Mouse (Mus musculus): ENCODE results near the gene Apopt1. TPM values are rescaled to one million over a fixed set of nuclear protein-coding genes. Genes with fewer than 3 reads are reported as not detected.

The Apopt1 gene
- polyA plus RNA-seq, 1 experiment, result 54.6 TPM

- H3K4me3 ChIP-seq, result no peak overlapping the region
- H3K4me2 ChIP-seq (ENCODE audit: low read depth), result peak overlapping the region; percentile 4
- H3ac ChIP-seq (ENCODE audit: control insufficient read depth, insufficient read length), result no peak overlapping the region
- TF ChIP-seq E2F4 (IDR thresholded peaks at IDR 0.05; ENCODE audit: insufficient read depth) (no peak), TCF12 (IDR thresholded peaks at IDR 0.05; ENCODE audit: insufficient read depth, poor library complexity, severe bottlenecking) (no peak), SRF (IDR thresholded peaks at IDR 0.05; ENCODE audit: control insufficient read depth, insufficient read length, low read depth) (no peak), TCF3 (IDR thresholded peaks at IDR 0.05; ENCODE audit: insufficient read length, low read depth) (peak; percentile 11), MYOD1 (IDR thresholded peaks at IDR 0.05; ENCODE audit: control insufficient read depth in 1 of 3, insufficient read length in 2 of 3, low read depth in 2 of 3) (peak in 2 of 3 experiments; percentile 56 to 75), POLR2A (IDR thresholded peaks at IDR 0.05; ENCODE audit: insufficient read length, low read depth) (no peak), CEBPB (IDR thresholded peaks at IDR 0.05; ENCODE audit: insufficient read depth, poor library complexity, severe bottlenecking) (no peak), USF1 (IDR thresholded peaks at IDR 0.05; ENCODE audit: low read depth) (no peak), MYOG (IDR thresholded peaks at IDR 0.05; ENCODE audit: control insufficient read depth in 1 of 3, insufficient read depth in 1 of 3, insufficient read length in 2 of 3, low read depth in 2 of 3) (peak in 1 of 3 experiments; percentile 75), MAX (IDR thresholded peaks at IDR 0.05; ENCODE audit: low read depth) (no peak), POLR2AphosphoS2 (IDR thresholded peaks at IDR 0.05; ENCODE audit: insufficient read length, low read depth) (no peak), REST (IDR thresholded peaks at IDR 0.05; ENCODE audit: insufficient read depth, insufficient read length) (no peak)
- H3K79me2 ChIP-seq (ENCODE audit: control insufficient read depth, insufficient read depth), result peaks cover 15% of the 10 kb centered on the region
- H3K27me3 ChIP-seq (ENCODE audit: control insufficient read depth, insufficient read depth, insufficient read length), result no peaks in the 10 kb centered on the region
- H3K36me3 ChIP-seq (ENCODE audit: control insufficient read depth, insufficient read depth), result no peaks in the 10 kb centered on the region
These were observed 38.1 kb upstream of the Apopt1 start for GRCm38 (mm10) chr12:111674850-111675486.

GRCm38 (mm10) chr12:111675797-111676580, 37.1 kb upstream of the Apopt1 start:
- Histone ChIP-seq H3K79me2 (ENCODE audit: control insufficient read depth, insufficient read depth) (peaks cover 15% of the 10 kb centered on the region), H3K4me3 (no peak overlapping the region), H3K36me3 (ENCODE audit: control insufficient read depth, insufficient read depth) (no peaks in the 10 kb centered on the region), H3K27me3 (ENCODE audit: control insufficient read depth, insufficient read depth, insufficient read length) (no peaks in the 10 kb centered on the region), H3ac (ENCODE audit: control insufficient read depth, insufficient read length) (no peak overlapping the region), H3K4me2 (ENCODE audit: low read depth) (peak overlapping the region; percentile 4)
- TF ChIP-seq SRF (IDR thresholded peaks at IDR 0.05; ENCODE audit: control insufficient read depth, insufficient read length, low read depth) (no peak), MAX (IDR thresholded peaks at IDR 0.05; ENCODE audit: low read depth) (no peak), TCF3 (IDR thresholded peaks at IDR 0.05; ENCODE audit: insufficient read length, low read depth) (no peak), E2F4 (IDR thresholded peaks at IDR 0.05; ENCODE audit: insufficient read depth) (no peak), MYOD1 (IDR thresholded peaks at IDR 0.05; ENCODE audit: control insufficient read depth in 1 of 3, insufficient read length in 2 of 3, low read depth in 2 of 3) (no peak), USF1 (IDR thresholded peaks at IDR 0.05; ENCODE audit: low read depth) (no peak), MYOG (IDR thresholded peaks at IDR 0.05; ENCODE audit: control insufficient read depth in 1 of 3, insufficient read depth in 1 of 3, insufficient read length in 2 of 3, low read depth in 2 of 3) (no peak), CEBPB (IDR thresholded peaks at IDR 0.05; ENCODE audit: insufficient read depth, poor library complexity, severe bottlenecking) (no peak), POLR2A (IDR thresholded peaks at IDR 0.05; ENCODE audit: insufficient read length, low read depth) (no peak)

- Histone ChIP-seq H3K27me3 (ENCODE audit: control insufficient read depth, insufficient read depth, insufficient read length) (no peaks in the 10 kb centered on the region), H3K4me3 (peak overlapping the region; percentile 88), H3ac (ENCODE audit: control insufficient read depth, insufficient read length) (peak overlapping the region; percentile 1), H3K4me2 (ENCODE audit: low read depth) (peak overlapping the region; percentile 78), H3K79me2 (ENCODE audit: control insufficient read depth, insufficient read depth) (peaks cover 15% of the 10 kb centered on the region), H3K36me3 (ENCODE audit: control insufficient read depth, insufficient read depth) (no peaks in the 10 kb centered on the region)
- TF ChIP-seq MYOG (IDR thresholded peaks at IDR 0.05; ENCODE audit: control insufficient read depth in 1 of 3, insufficient read depth in 1 of 3, insufficient read length in 2 of 3, low read depth in 2 of 3), result no peak
- no peak for TF ChIP-seq REST (IDR thresholded peaks at IDR 0.05; ENCODE audit: insufficient read depth, insufficient read length)
- no peak for TF ChIP-seq POLR2AphosphoS2 (IDR thresholded peaks at IDR 0.05; ENCODE audit: insufficient read length, low read depth)
- no peak for TF ChIP-seq TCF12 (IDR thresholded peaks at IDR 0.05; ENCODE audit: insufficient read depth, poor library complexity, severe bottlenecking)
- TF ChIP-seq MYOD1 (IDR thresholded peaks at IDR 0.05; ENCODE audit: control insufficient read depth in 1 of 3, insufficient read length in 2 of 3, low read depth in 2 of 3), result no peak
- no peak for TF ChIP-seq CEBPB (IDR thresholded peaks at IDR 0.05; ENCODE audit: insufficient read depth, poor library complexity, severe bottlenecking)
- no peak for TF ChIP-seq USF1 (IDR thresholded peaks at IDR 0.05; ENCODE audit: low read depth)
- TF ChIP-seq SRF (IDR thresholded peaks at IDR 0.05; ENCODE audit: control insufficient read depth, insufficient read length, low read depth), result no peak
- TF ChIP-seq POLR2A (IDR thresholded peaks at IDR 0.05; ENCODE audit: insufficient read length, low read depth), result no peak
- no peak for TF ChIP-seq TCF3 (IDR thresholded peaks at IDR 0.05; ENCODE audit: insufficient read length, low read depth)
- TF ChIP-seq E2F4 (IDR thresholded peaks at IDR 0.05; ENCODE audit: insufficient read depth), result no peak
These were observed 35.6 kb upstream of the Apopt1 start for GRCm38 (mm10) chr12:111677421-111677820.

- H3K27me3 ChIP-seq (ENCODE audit: control insufficient read depth, insufficient read depth, insufficient read length), result no peaks in the 10 kb centered on the region
- H3K36me3 ChIP-seq (ENCODE audit: control insufficient read depth, insufficient read depth), result no peaks in the 10 kb centered on the region
- peak within 1 kb of the TSS; percentile 1 for H3ac ChIP-seq (ENCODE audit: control insufficient read depth, insufficient read length)
- peak within 1 kb of the TSS; percentile 92 for H3K4me2 ChIP-seq (ENCODE audit: low read depth)
- peak within 1 kb of the TSS; percentile 88 for H3K4me3 ChIP-seq
- H3K79me2 ChIP-seq (ENCODE audit: control insufficient read depth, insufficient read depth), result peaks cover 15% of the 10 kb centered on the region
- TF ChIP-seq POLR2A (IDR thresholded peaks at IDR 0.05; ENCODE audit: insufficient read length, low read depth) (peak; percentile 65), POLR2AphosphoS2 (IDR thresholded peaks at IDR 0.05; ENCODE audit: insufficient read length, low read depth) (peak; percentile 71), MYOD1 (IDR thresholded peaks at IDR 0.05; ENCODE audit: control insufficient read depth in 1 of 3, insufficient read length in 2 of 3, low read depth in 2 of 3) (no peak), SRF (IDR thresholded peaks at IDR 0.05; ENCODE audit: control insufficient read depth, insufficient read length, low read depth) (no peak), CEBPB (IDR thresholded peaks at IDR 0.05; ENCODE audit: insufficient read depth, poor library complexity, severe bottlenecking) (no peak), E2F4 (IDR thresholded peaks at IDR 0.05; ENCODE audit: insufficient read depth) (no peak), MAX (IDR thresholded peaks at IDR 0.05; ENCODE audit: low read depth) (peak; percentile 86)
These were observed 35.0 kb upstream of the Apopt1 start, which contains the start of gene Trmt61a for GRCm38 (mm10) chr12:111677882-111678669. Gene Trmt61a (plus strand): TSS chr12:111678105.

Measured in myocyte (in vitro differentiated cells).